ENCODE assay signal across 24 mouse cellular contexts in genomic region chr7:111520881-111521280, GRCm38 (mm10).
A peak's percentile ranks its signal among the peaks of the same experiment; 100 is the strongest.
DNase-seq lines count a peak whose midpoint lies in the region; ATAC-seq and TF ChIP-seq lines count a peak whose summit lies in the region.
"Had no signal": no experiment of that assay in that cellular context is flagged by ENCODE, and none has a peak within 500 bp of the region (broad histone marks: within the 10 kb centered on the region; RNA-seq: fewer than 3 reads in every experiment).

No protein-coding gene starts in this region.

- H3K9me3 ChIP-seq in heart, embryonic 12.5 days (replicated peaks), result no peaks in the 10 kb centered on the region
- H3K9me3 ChIP-seq in stomach, postnatal 0 days (ENCODE audit: control insufficient read depth, low read length), result no peaks in the 10 kb centered on the region
- H3K9me3 ChIP-seq in heart, embryonic 10.5 days, result no peaks in the 10 kb centered on the region

- WGBS in heart, embryonic 12.5 days, result 78% methylated on average over 1 of the region's 1 CpGs
- WGBS in stomach, postnatal 0 days, result 71% methylated on average over 1 of the region's 1 CpGs
- WGBS in heart, embryonic 10.5 days, result 84% methylated on average over 1 of the region's 1 CpGs

- H3K4me1 ChIP-seq in heart, embryonic 12.5 days (replicated peaks), result peaks cover 10% of the 10 kb centered on the region
- no peaks in the 10 kb centered on the region for H3K4me1 ChIP-seq in stomach, postnatal 0 days (replicated peaks; ENCODE audit: control insufficient read depth, insufficient read depth)
- 0 out of 2 replicates have a peak, but pooled peaks cover 4% of the 10 kb centered on the region for H3K4me1 ChIP-seq in heart, embryonic 10.5 days

- no peaks in the 10 kb centered on the region for H3K27me3 ChIP-seq in heart, embryonic 12.5 days (replicated peaks)
- H3K27me3 ChIP-seq in stomach, postnatal 0 days (ENCODE audit: control insufficient read depth, insufficient read depth, low read length), result no peaks in the 10 kb centered on the region
- H3K27me3 ChIP-seq in heart, embryonic 10.5 days (ENCODE audit: insufficient read depth, poor library complexity, severe bottlenecking), result no peaks in the 10 kb centered on the region
- H3K27me3 ChIP-seq: CH12.LX, Patski had no signal

- no peak overlapping the region for H3K9ac ChIP-seq in heart, embryonic 12.5 days
- H3K9ac ChIP-seq in stomach, postnatal 0 days (ENCODE audit: low read length), result no peak overlapping the region

- no peak overlapping the region for H3K4me2 ChIP-seq in heart, embryonic 12.5 days
- no peak overlapping the region for H3K4me2 ChIP-seq in stomach, postnatal 0 days (replicated peaks; ENCODE audit: low read depth)

- DNase-seq in heart, adult 11 months, result peak; percentile 27
- DNase-seq in 3T3-L1 (ENCODE audit: low read depth, low spot score) (peak; percentile 61), NIH3T3 (ENCODE audit: low read depth) (peak; percentile 46)
- peak; percentile 17 for DNase-seq in stomach, postnatal 0 days (ENCODE audit: low spot score)
- DNase-seq in kidney, postnatal 14 days, result no peak
- no peak for DNase-seq in heart, embryonic 10.5 days (ENCODE audit: low spot score)
- DNase-seq: adrenal gland, adult 2 months; adrenal gland, adult 8-10 months; adrenal gland, postnatal 10 days; adrenal gland, postnatal 14 days; adrenal gland, postnatal 25 days; adrenal gland, postnatal 36 days; B cell, adult 2 months; cerebellum, adult 11 months; cerebellum, adult 11-12 months; cerebellum, adult 18-20 months; cerebellum, adult 2 months; cerebellum, adult 8-10 months had no signal

- no peak for ATAC-seq in heart, embryonic 12.5 days (ENCODE audit: insufficient number of reproducible peaks, low FRiP score)
- ATAC-seq in stomach, postnatal 0 days (ENCODE audit: low FRiP score, low TSS enrichment), result peak; percentile 84
- ATAC-seq in activated CD4-positive, CD25-positive, alpha-beta regulatory T cell, adult 4 months, result no peak
- ATAC-seq: CD4-positive, CD25-positive, alpha-beta regulatory T cell, adult 4 months; Patski had no signal

- no peak overlapping the region for H3K27ac ChIP-seq in heart, embryonic 12.5 days (ENCODE audit: poor library complexity, severe bottlenecking)
- H3K27ac ChIP-seq in stomach, postnatal 0 days (replicated peaks), result no peak overlapping the region
- H3K27ac ChIP-seq in heart, embryonic 10.5 days, result no peak overlapping the region

- TF ChIP-seq EP300 in stomach, postnatal 0 days (optimal IDR thresholded peaks at IDR 0.05), result no peak

- H3K36me3 ChIP-seq in heart, embryonic 12.5 days, result no peaks in the 10 kb centered on the region
- H3K36me3 ChIP-seq in stomach, postnatal 0 days (ENCODE audit: control insufficient read depth, insufficient read depth, low read length), result no peaks in the 10 kb centered on the region
- H3K36me3 ChIP-seq in heart, embryonic 10.5 days, result no peaks in the 10 kb centered on the region
- H3K36me3 ChIP-seq: G1E had no signal

- no peak overlapping the region for H3K4me3 ChIP-seq in heart, embryonic 12.5 days
- no peak overlapping the region for H3K4me3 ChIP-seq in stomach, postnatal 0 days (ENCODE audit: low read depth, low read length)
- H3K4me3 ChIP-seq in heart, embryonic 10.5 days, result no peak overlapping the region

- TF ChIP-seq CTCF in stomach, postnatal 0 days (IDR thresholded peaks at IDR 0.05; ENCODE audit: low read depth), result no peak

Comparison
In these comparisons a context has a peak if more than half of its experiments do, and no peak if none do; other contexts are left out.
1. DNase-seq: peak in heart, adult 11 months (single experiment), 3T3-L1 (single experiment), NIH3T3 (single experiment) and stomach, postnatal 0 days (single experiment); none in kidney, postnatal 14 days (single experiment) and heart, embryonic 10.5 days (single experiment).